Mouse (Mus musculus) naive thymus-derived CD4-positive, alpha-beta T cell, adult 2 months (primary cell): ENCODE data around the gene Ferd3l.

Experiments used
- DNase-seq: peaks from one replicate; pipeline ENCODE4 v3.0.0-alpha.2; 2011; ENCODE audit warnings: low read depth

Gene Ferd3l

GRCm38 (mm10) chr12:33965661-33966360, 37.6 kb downstream of the Ferd3l start:
- no peak for DNase-seq

DNA sequence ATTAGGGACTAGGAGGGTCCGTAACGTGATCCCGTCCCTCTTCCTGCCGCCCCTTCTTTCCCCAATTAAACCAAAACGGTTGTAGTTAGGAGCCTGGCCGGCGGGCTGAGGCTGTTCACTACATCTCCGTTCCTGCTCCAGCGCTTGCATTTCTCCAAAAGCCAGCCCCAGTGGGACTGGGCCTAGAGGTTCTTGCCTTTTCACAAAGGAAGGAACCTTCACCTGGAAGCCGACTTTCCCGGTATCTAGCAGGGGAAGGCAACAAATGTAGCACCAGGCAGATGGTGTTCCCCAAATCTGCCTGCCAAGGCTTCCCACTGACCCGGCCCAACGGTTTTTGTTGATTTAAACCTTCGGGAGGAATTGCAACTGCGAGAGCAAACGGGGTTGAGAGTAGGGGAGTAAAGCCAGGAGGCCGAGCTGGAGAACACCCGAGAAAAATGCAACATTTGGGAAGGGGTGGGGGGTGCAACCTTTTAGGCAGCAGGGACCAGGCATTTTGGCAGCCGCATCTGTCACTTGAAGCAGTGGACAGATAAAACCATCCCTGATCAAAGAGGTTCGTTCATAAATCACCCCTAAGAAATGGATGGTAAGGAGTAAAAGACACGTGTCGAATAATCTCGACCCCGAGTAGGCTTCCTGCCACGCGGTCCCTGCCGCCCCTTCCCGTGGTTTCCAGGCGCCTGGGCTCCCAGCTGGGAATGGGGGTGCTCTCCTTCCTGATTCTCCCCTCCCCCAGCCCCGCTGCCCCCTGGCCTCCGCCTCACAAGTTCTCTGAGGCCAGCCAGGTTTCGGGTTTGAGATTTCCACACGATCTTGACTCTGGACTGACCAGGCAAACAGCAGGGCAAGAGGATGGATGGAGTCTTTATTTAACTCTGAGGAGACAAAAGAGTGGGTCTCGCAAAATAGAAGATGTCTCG, 38.5 kb downstream of the Ferd3l start:
- DNase-seq, result no peak

GRCm38 (mm10) chr12:33967514-33967913, 39.3 kb downstream of the Ferd3l start:
- DNase-seq, result no peak

DNA sequence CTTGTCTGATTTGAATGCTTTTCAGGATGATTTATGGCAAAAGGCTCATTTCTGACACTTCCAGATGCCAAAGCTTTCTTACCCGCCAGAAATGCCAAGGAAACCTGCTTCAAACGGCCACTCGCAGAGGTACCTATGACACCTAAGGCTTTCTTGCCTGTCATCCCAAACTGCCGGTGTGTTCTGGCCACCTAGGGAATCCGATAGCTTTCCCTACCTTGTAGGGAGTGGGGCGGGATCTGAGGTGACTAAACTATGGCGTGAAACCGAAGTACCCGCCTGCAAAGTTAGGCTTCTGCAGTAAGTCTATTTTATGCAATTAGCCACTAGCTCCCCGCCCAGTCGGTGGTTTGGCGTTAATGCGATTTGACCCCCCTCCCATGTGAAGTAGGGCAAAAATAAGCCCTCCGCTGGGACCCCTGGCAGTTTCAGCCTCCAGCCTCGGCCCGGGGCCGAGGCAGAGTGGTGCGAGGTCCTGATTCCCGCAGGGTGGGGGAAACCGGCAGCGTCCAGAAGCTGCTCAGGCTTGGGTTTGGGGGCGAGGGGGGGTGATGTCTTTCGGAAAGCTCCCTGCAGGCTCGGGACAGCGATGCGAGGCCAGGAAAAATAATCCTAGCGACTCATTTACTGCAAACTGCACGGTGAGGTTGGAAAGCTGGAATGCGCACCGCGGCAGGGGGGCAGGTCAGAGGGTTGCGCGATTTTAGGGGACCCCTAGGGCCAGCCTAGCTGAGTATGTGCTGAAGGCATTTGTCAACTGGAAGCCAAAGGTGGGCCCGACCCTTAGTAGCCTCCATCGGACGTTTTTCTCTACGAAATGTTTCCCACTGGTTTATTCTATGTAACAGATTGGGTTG, 40.0 kb downstream of the Ferd3l start:
- DNase-seq, result no peak

GRCm38 (mm10) chr12:33968898-33969178, 40.6 kb downstream of the Ferd3l start:
- DNase-seq, result no peak
